Mouse (Mus musculus) heart, adult 2 months (tissue): Measurements from ENCODE around the gene Fam198a.

Source experiments
- CTCF ChIP-seq: fragments of 200-600 bp; IDR thresholded peaks from 2 replicates; pipeline ENCODE4 v1.8.1; 2022; ENCODE audit warnings: antibody characterized with exemption, mild to moderate bottlenecking, moderate library complexity
- POLR2A ChIP-seq: fragments of 200-500 bp; IDR thresholded peaks from 2 replicates; pipeline ENCODE4 v1.6.1; 2011; ENCODE audit warnings: mild to moderate bottlenecking, low read depth, low read length, control low read depth; ENCODE audit not compliant: insufficient read depth

DNA sequence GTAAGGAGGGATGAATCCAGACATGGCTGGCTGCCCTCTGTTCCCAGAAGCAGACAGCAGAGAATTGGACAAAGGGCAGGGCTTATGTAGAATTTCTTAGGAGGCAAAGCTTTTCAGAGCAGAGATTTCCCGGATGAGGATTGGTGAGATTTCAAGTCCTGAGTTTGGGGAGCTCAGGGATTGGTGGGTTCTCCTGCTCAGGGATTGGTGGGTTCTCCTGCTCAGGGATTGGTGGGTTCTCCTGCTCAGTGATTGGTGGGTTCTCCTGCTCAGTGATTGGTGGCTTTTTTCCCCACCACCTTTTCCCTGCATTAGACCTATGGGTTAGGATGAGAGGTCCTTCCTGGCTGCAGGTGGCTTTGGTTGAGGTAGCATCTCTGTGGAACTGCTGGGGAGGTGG is 13.8 kb upstream of the Fam198a start:
- TF ChIP-seq POLR2A (no peak), CTCF (no peak)
